Mouse (Mus musculus): ENCODE results near the gene Agap3. TPM values are rescaled to one million over a fixed set of nuclear protein-coding genes. Genes with fewer than 3 reads are reported as not detected.

Gene Agap3
- total and polyA plus RNA-seq, 3 experiments: 116 to 203 (median 138) TPM

DNA sequence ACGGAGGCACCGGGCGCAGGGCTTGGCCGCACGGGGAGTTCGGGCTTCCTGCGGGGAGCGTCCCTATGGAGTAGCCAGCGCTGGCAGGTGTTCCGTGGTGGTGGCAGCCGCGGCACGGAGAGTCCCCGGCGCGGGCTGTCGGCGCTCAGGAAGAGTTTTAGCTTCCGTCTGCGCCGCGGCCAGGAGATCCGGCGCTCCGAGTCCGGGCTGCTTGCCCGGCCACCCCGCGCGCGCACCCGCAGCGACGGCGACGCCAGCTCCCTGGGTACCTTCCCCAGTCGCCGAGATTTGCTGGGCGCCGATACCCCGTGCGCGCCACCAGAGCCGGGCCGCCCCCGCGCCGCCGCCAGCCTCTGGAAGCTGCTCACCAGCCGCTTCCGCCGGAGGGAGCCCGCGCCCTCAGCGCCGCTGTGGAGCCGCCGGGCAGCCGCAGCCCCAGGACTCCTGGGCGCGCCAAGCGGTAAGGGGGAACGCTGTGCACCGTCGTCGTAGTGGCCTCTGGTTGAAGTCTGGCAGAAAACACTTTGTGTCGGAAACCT is 22.8 kb downstream of the Agap3 start:
- no peak overlapping the region for H3K27ac ChIP-seq (ENCODE audit: control insufficient read depth, low read depth, low read length)
- H3K4me3 ChIP-seq (ENCODE audit: control insufficient read depth in 1 of 2, insufficient read depth in 1 of 2, low read depth in 2 of 2, low read length in 2 of 2): no peak overlapping the region
- no peaks in the 10 kb centered on the region for H3K9me3 ChIP-seq (replicated peaks; ENCODE audit: insufficient read depth, low read length)
- H3K79me2 ChIP-seq (ENCODE audit: control insufficient read depth, insufficient read depth, low read length, poor library complexity): peaks cover 19% of the 10 kb centered on the region
- TF ChIP-seq CTCF (IDR thresholded peaks at IDR 0.05 in 2 of 3, conservative IDR thresholded peaks at IDR 0.05 in 1 of 3; ENCODE audit: control insufficient read depth in 1 of 3, insufficient read depth in 1 of 3, low read depth in 2 of 3, low read length in 3 of 3, poor library complexity in 1 of 3, severe bottlenecking in 1 of 3): no peak
- no peak for TF ChIP-seq GATA1 (IDR thresholded peaks at IDR 0.05; ENCODE audit: low read depth, low read length)
- TF ChIP-seq POLR2A (IDR thresholded peaks at IDR 0.05; ENCODE audit: control insufficient read depth in 1 of 2, insufficient read depth in 1 of 2, low read depth in 1 of 2, low read length in 2 of 2, poor library complexity in 1 of 2): no peak
- TF ChIP-seq KAT2A (conservative IDR thresholded peaks at IDR 0.05; ENCODE audit: low read depth, low read length): no peak
- no peak for TF ChIP-seq CHD2 (IDR thresholded peaks at IDR 0.05; ENCODE audit: low read length)
- H3K36me3 ChIP-seq (ENCODE audit: control insufficient read depth in 1 of 2, insufficient read depth in 2 of 2, low read length in 2 of 2): peaks cover 0 to 8% of the 10 kb centered on the region in 2 experiments; a peak in 3 of 4 replicates
- H3K27me3 ChIP-seq (ENCODE audit: control insufficient read depth in 1 of 2, insufficient read depth in 2 of 2, low read length in 2 of 2): no peaks in the 10 kb centered on the region
- DNase-seq (ENCODE audit: low read depth, low spot score): no peak
- no peak overlapping the region for H3K9ac ChIP-seq (ENCODE audit: control insufficient read depth, low read depth, low read length, poor library complexity, severe bottlenecking)
- H3K4me1 ChIP-seq (ENCODE audit: control insufficient read depth in 1 of 2, insufficient read depth in 2 of 2, low read length in 2 of 2): 0 out of 4 replicates have a peak, but pooled peaks cover 0 to 2% of the 10 kb centered on the region in 2 experiments

DNA sequence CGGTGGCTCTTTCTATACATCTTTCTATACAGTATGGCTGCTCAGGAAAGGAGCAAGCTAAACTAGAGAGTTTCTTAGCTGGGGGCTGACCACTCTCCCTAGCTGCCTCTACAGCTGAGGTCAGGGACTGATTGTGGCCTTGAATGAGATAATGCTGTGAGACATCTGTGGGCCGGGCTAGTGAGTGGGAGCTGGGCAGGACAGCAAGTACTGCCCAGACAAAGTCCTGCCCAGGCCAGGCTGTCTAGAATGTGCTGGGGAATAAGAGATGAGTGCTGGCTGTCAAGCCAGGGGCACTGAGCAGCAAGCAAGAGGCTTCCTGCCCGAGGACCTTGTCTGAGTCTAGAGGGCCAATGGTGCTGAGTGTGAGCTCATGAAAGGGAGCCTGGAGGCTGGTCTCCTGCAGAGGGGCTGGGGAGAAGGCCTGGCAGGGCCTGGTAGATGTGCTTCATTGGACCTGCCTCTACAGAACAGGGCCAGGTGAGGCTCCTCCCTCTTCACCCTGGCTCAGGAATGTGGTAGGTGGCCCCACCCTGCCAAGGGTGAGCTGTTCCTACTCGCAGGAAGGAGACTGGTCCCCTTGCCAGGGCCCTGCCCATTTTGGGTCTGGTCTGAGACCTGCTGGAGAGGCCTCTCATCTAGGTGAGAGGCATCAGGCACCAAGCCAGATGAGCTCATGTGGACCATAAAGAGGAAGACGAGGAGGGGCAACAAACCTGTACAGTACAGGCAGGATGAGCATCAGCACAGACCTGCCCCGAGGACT is 23.7 kb downstream of the Agap3 start:
- no peaks in the 10 kb centered on the region for H3K9me3 ChIP-seq (replicated peaks; ENCODE audit: insufficient read depth, low read length)
- peaks cover 19% of the 10 kb centered on the region for H3K79me2 ChIP-seq (ENCODE audit: control insufficient read depth, insufficient read depth, low read length, poor library complexity)
- H3K27ac ChIP-seq (ENCODE audit: control insufficient read depth, low read depth, low read length): no peak overlapping the region
- H3K9ac ChIP-seq (ENCODE audit: control insufficient read depth, low read depth, low read length, poor library complexity, severe bottlenecking): no peak overlapping the region
- DNase-seq (ENCODE audit: low read depth, low spot score): no peak
- no peak for TF ChIP-seq KAT2A (conservative IDR thresholded peaks at IDR 0.05; ENCODE audit: low read depth, low read length)
- TF ChIP-seq SMC3 (IDR thresholded peaks at IDR 0.05; ENCODE audit: low read depth, low read length): no peak
- TF ChIP-seq USF1 (IDR thresholded peaks at IDR 0.05; ENCODE audit: low read depth, low read length): no peak
- no peak for TF ChIP-seq CHD1 (IDR thresholded peaks at IDR 0.05; ENCODE audit: low read depth, low read length)
- no peak for TF ChIP-seq MAZ (IDR thresholded peaks at IDR 0.05; ENCODE audit: low read depth, low read length)
- TF ChIP-seq BHLHE40 (IDR thresholded peaks at IDR 0.05; ENCODE audit: borderline replicate concordance, low read depth, low read length): no peak
- TF ChIP-seq MYB (IDR thresholded peaks at IDR 0.05; ENCODE audit: low read depth, low read length): no peak
- no peak for TF ChIP-seq MAX (IDR thresholded peaks at IDR 0.05; ENCODE audit: low read length)
- TF ChIP-seq NELFE (IDR thresholded peaks at IDR 0.05; ENCODE audit: low read depth, low read length): no peak
- TF ChIP-seq SIN3A (IDR thresholded peaks at IDR 0.05; ENCODE audit: low read length): no peak
- TF ChIP-seq ZMIZ1 (IDR thresholded peaks at IDR 0.05; ENCODE audit: low read depth, low read length): no peak
- no peak for TF ChIP-seq NRF1 (IDR thresholded peaks at IDR 0.05; ENCODE audit: insufficient read depth, low read depth, low read length, poor library complexity, severe bottlenecking)
- no peak for TF ChIP-seq POLR2AphosphoS2 (IDR thresholded peaks at IDR 0.05; ENCODE audit: low read length)
- 0 out of 4 replicates have a peak, but pooled peaks cover 0 to 2% of the 10 kb centered on the region in 2 experiments for H3K4me1 ChIP-seq (ENCODE audit: control insufficient read depth in 1 of 2, insufficient read depth in 2 of 2, low read length in 2 of 2)
- no peaks in the 10 kb centered on the region for H3K27me3 ChIP-seq (ENCODE audit: control insufficient read depth in 1 of 2, insufficient read depth in 2 of 2, low read length in 2 of 2)
- no peak overlapping the region for H3K4me3 ChIP-seq (ENCODE audit: control insufficient read depth in 1 of 2, insufficient read depth in 1 of 2, low read depth in 2 of 2, low read length in 2 of 2)
- H3K36me3 ChIP-seq (ENCODE audit: control insufficient read depth in 1 of 2, insufficient read depth in 2 of 2, low read length in 2 of 2): peaks cover 0 to 8% of the 10 kb centered on the region in 2 experiments; a peak in 3 of 4 replicates
